Mouse (Mus musculus): ENCODE data around the gene Ccr7. TPM values are rescaled to one million over a fixed set of nuclear protein-coding genes. Genes with fewer than 3 reads are reported as not detected.

Gene Ccr7
- polyA plus RNA-seq, 1 experiment from 2014 or later = 0.78 TPM

DNA sequence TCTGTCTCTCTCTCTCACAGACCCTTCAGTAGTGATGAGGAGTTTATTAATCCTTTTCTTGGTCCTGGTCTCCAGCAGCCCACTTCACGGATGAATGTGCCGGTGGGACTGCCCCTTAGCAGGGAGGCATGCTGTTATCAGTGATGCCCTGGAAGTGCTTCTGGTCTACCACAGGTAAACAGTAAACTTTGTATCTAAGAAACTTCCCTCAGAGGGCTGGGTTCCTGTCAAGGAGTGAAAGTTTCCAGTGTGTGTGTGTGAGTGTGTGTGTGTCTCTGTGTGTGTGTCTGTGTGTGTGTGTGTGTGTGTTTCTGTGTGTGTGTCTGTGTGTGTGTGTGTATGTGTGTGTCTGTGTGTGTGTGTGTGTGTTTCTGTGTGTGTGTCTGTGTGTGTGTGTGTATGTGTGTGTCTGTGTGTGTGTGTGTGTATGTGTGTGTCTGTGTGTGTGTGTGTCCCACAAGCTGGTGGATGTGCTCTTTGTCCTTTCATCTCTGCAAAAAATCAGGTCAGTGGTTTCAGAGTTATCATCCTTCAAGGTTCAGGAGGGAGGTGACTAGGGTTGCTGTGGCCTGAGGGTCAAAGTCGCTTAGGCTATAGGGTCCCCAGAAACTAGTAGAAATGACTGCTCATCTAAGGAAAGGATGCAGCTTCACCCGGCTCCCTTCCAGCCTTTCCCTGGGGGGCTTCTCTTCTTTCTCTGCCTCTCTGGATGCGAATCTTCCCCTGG, 24.0 kb downstream of the Ccr7 start:
- peak overlapping the region; percentile 81 for H3K27ac ChIP-seq
- peaks cover 85% of the 10 kb centered on the region for H3K4me1 ChIP-seq

GRCm38 (mm10) chr11:99129287-99129686, 25.6 kb downstream of the Ccr7 start:
- H3K4me1 ChIP-seq = peaks cover 90% of the 10 kb centered on the region
- H3K27ac ChIP-seq = peak overlapping the region; percentile 52; the same call in 1 of the 2 replicates
- no peaks in the 10 kb centered on the region for H3K27me3 ChIP-seq (ENCODE audit: insufficient read depth, poor library complexity, severe bottlenecking)
- no peak for DNase-seq (ENCODE audit: low spot score)
- WGBS = 39% methylated on average over 2 of the region's 2 CpGs
- no peaks in the 10 kb centered on the region for H3K36me3 ChIP-seq
- no peak overlapping the region for H3K4me3 ChIP-seq
- H3K9me3 ChIP-seq = no peaks in the 10 kb centered on the region

More for the DNA sequence above, 24.0 kb downstream of the Ccr7 start:
- Histone ChIP-seq H3K4me3 (peak overlapping the region; percentile 50; the same call in 1 of the 2 replicates), H3K36me3 (no peaks in the 10 kb centered on the region), H3K27me3 (ENCODE audit: insufficient read depth, poor library complexity, severe bottlenecking) (no peaks in the 10 kb centered on the region), H3K9me3 (no peaks in the 10 kb centered on the region)
- 35% methylated on average over 5 of the region's 5 CpGs for WGBS
- DNase-seq (ENCODE audit: low spot score) = no peak

- no peak for DNase-seq (ENCODE audit: low spot score)
- no peak overlapping the region for H3K4me3 ChIP-seq
- H3K9me3 ChIP-seq = no peaks in the 10 kb centered on the region
- H3K27me3 ChIP-seq (ENCODE audit: insufficient read depth, poor library complexity, severe bottlenecking) = no peaks in the 10 kb centered on the region
- WGBS = 66% methylated on average over 18 of the region's 18 CpGs
- peak overlapping the region; percentile 88 for H3K27ac ChIP-seq
- H3K36me3 ChIP-seq = no peaks in the 10 kb centered on the region
- H3K4me1 ChIP-seq = peaks cover 81% of the 10 kb centered on the region
Observed at GRCm38 (mm10) chr11:99127785-99128682, 26.8 kb downstream of the Ccr7 start.

DNA sequence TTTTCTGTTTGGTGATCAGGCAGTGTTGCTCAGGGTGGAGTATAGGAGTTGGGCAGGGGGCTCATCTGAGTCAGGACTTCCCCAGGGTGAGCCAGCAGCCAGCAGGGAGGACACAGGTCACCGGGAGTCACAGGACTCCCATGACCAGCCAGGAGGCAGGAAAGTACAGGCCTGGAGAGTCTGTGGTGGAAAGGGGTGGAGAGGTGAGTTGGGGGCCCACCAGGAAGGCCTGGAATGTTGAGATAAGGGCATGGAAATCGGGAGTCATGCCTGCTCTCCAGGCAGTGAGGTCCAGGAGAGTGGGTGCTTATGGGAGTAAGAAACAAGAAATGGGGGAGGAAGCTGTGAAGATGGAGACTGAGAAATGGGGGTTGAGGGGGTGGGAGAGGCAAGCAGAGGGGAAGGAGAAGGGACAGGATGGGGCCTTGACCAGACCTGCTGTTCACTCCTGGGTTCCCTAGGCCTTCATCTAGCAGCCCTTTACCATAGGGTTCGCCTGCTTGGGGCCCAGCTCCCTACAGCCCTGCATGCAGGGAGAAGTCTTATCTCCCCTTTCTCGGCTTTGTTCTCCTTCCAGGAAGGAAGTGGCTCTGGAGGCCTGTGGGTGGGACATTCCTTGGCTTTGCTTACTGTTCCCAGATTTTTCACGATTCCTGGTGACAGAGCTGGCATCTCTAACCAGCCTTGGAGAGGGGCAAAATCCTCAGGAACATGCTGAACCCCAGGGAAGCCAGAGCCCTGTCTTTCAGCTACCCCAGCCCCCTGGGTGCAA, 28.2 kb downstream of the Ccr7 start:
- Histone ChIP-seq H3K27me3 (ENCODE audit: insufficient read depth, poor library complexity, severe bottlenecking) (no peaks in the 10 kb centered on the region), H3K4me1 (peaks cover 68% of the 10 kb centered on the region), H3K9me3 (no peaks in the 10 kb centered on the region), H3K27ac (peak overlapping the region; percentile 88), H3K4me3 (peak overlapping the region; percentile 19; the same call in 1 of the 2 replicates), H3K36me3 (no peaks in the 10 kb centered on the region)
- WGBS = 14% methylated on average over 5 of the region's 5 CpGs
- no peak for DNase-seq (ENCODE audit: low spot score)

DNA sequence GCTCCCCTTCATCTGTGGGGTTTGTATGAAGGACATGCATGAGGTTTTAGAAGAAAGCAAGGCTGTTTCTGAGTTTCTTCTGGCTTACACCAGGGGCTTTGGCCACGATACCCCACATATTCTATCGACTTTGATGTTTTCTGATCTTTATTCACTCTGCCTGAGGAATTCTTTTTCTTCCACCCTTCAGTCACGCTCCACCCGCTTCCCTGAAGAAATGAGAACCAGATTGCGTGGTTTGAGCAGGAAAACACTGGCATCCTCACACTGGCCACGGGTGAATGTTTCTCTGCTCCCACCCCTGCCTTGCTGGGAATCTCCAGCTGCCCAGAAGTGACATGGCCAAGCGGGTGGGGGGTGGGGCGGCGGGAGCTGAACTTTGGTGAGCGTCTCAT, 30.2 kb downstream of the Ccr7 start:
- DNase-seq (ENCODE audit: low spot score) = no peak
- 45% methylated on average over 10 of the region's 10 CpGs for WGBS
- Histone ChIP-seq H3K27ac (peak overlapping the region; percentile 73), H3K4me3 (no peak overlapping the region), H3K36me3 (no peaks in the 10 kb centered on the region), H3K4me1 (peaks cover 65% of the 10 kb centered on the region), H3K27me3 (ENCODE audit: insufficient read depth, poor library complexity, severe bottlenecking) (no peaks in the 10 kb centered on the region), H3K9me3 (no peaks in the 10 kb centered on the region)

- Histone ChIP-seq H3K36me3 (no peaks in the 10 kb centered on the region), H3K4me1 (peaks cover 59% of the 10 kb centered on the region), H3K27ac (peak overlapping the region; percentile 73), H3K4me3 (no peak overlapping the region), H3K27me3 (ENCODE audit: insufficient read depth, poor library complexity, severe bottlenecking) (no peaks in the 10 kb centered on the region), H3K9me3 (no peaks in the 10 kb centered on the region)
- 34% methylated on average over 15 of the region's 15 CpGs for WGBS
- DNase-seq (ENCODE audit: low spot score) = no peak
Observed at GRCm38 (mm10) chr11:99123977-99124634, 30.8 kb downstream of the Ccr7 start.

GRCm38 (mm10) chr11:99122703-99123102, 32.2 kb downstream of the Ccr7 start:
- Histone ChIP-seq H3K27me3 (ENCODE audit: insufficient read depth, poor library complexity, severe bottlenecking) (no peaks in the 10 kb centered on the region), H3K36me3 (no peaks in the 10 kb centered on the region), H3K4me1 (peaks cover 51% of the 10 kb centered on the region), H3K9me3 (no peaks in the 10 kb centered on the region), H3K4me3 (no peak overlapping the region), H3K27ac (no peak overlapping the region)
- no peak for DNase-seq (ENCODE audit: low spot score)
- 76% methylated on average over 3 of the region's 3 CpGs for WGBS

DNA sequence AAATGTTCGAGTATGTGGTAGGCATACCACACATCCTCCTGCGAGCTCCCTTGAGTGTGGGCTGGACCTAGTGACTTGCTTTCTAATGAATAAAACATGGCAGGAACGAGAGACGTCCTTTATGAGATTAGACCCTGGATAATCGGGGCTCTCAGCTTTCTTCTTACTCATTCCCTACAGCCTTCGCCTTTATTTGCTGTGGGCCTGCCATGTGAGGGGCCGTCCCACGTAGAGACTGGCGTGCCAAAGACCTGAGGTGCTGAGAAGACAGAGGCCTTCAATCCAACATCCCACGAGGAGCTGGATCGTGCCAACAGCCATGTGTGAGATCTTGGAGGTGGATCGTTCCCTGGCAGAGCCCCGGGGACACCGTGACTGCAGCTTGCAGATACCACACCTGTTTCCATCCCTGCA, 33.7 kb downstream of the Ccr7 start:
- Histone ChIP-seq H3K27me3 (ENCODE audit: insufficient read depth, poor library complexity, severe bottlenecking) (no peaks in the 10 kb centered on the region), H3K36me3 (no peaks in the 10 kb centered on the region), H3K4me1 (peaks cover 37% of the 10 kb centered on the region), H3K4me3 (no peak overlapping the region), H3K9me3 (no peaks in the 10 kb centered on the region), H3K27ac (peak overlapping the region; percentile 70)
- no peak for DNase-seq (ENCODE audit: low spot score)
- 71% methylated on average over 14 of the region's 14 CpGs for WGBS

GRCm38 (mm10) chr11:99120524-99121217, 34.2 kb downstream of the Ccr7 start:
- Histone ChIP-seq H3K9me3 (no peaks in the 10 kb centered on the region), H3K27me3 (ENCODE audit: insufficient read depth, poor library complexity, severe bottlenecking) (no peaks in the 10 kb centered on the region), H3K4me1 (peaks cover 32% of the 10 kb centered on the region), H3K36me3 (no peaks in the 10 kb centered on the region), H3K27ac (peak overlapping the region; percentile 70), H3K4me3 (no peak overlapping the region)
- WGBS = 56% methylated on average over 20 of the region's 20 CpGs
- DNase-seq (ENCODE audit: low spot score) = no peak

DNA sequence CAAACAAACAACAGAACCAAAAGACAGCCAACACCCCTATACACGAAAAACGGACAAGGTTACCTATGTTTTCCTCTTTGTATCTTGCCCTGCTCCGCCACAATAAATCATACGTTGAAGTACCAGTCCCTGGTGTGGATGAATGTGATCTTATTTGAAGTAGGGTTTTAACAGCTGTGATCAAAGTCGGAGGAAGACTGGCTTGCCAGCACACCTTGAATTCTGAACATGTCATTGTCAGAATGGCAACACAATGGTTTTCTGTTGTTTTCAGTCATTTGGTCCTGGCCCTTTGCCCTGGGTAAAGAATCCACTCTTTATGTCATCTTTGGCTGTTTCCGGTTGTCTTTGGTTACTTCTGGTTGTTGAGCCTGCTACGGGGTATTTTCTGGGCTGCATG, 35.9 kb downstream of the Ccr7 start:
- DNase-seq (ENCODE audit: low spot score) = no peak
- no peak overlapping the region for H3K4me3 ChIP-seq
- no peaks in the 10 kb centered on the region for H3K36me3 ChIP-seq
- no peaks in the 10 kb centered on the region for H3K27me3 ChIP-seq (ENCODE audit: insufficient read depth, poor library complexity, severe bottlenecking)
- H3K9me3 ChIP-seq = no peaks in the 10 kb centered on the region
- 88% methylated on average over 7 of the region's 7 CpGs for whole genome bisulfite sequencing
- peaks cover 15% of the 10 kb centered on the region for H3K4me1 ChIP-seq
- no peak overlapping the region for H3K27ac ChIP-seq

DNA sequence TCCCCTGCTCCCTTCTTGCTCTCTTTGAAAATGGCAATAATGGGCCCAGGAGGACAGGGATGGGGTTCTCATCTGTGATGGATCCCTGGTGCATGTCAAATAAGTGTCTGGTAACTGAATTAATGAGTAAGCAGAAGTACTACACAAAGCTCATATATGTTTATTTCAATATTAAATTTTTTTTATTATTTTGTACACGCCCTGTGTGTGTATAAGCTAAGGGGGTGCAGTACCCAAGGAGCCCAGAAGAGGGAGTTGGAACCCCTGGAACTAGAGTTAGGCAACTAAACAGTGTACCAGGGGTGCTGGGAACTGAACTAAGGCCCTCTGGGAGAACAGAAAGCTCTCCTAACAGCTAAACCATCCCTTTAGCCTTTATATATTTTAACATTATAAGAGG, 36.5 kb downstream of the Ccr7 start:
- no peak overlapping the region for H3K27ac ChIP-seq
- H3K9me3 ChIP-seq = no peaks in the 10 kb centered on the region
- H3K4me3 ChIP-seq = no peak overlapping the region
- H3K36me3 ChIP-seq = no peaks in the 10 kb centered on the region
- H3K4me1 ChIP-seq = peaks cover 14% of the 10 kb centered on the region
- no peak for DNase-seq (ENCODE audit: low spot score)
- no peaks in the 10 kb centered on the region for H3K27me3 ChIP-seq (ENCODE audit: insufficient read depth, poor library complexity, severe bottlenecking)
- 94% methylated on average over 1 of the region's 1 CpGs for WGBS

DNA sequence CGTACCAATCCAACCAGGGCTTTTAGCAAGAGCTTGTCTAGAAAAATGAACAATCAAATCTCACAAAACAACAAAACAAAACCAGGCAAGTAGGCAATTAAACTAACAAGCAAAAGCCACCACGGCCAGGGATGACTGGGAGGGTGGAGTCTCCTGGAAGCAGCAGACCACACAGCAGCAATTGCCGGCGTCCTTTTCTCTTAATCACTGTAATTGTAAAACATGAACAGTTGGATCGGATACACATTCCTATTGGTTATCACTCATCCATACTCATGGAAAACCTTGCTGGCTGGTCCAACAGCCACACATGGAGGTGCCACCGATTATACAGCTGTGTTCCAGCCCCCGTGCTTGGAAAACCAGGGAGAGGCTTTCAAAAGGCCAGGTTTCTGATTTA, 37.0 kb downstream of the Ccr7 start:
- no peaks in the 10 kb centered on the region for H3K36me3 ChIP-seq
- whole genome bisulfite sequencing = 89% methylated on average over 7 of the region's 7 CpGs
- H3K9me3 ChIP-seq = no peaks in the 10 kb centered on the region
- peaks cover 18% of the 10 kb centered on the region for H3K4me1 ChIP-seq
- DNase-seq (ENCODE audit: low spot score) = no peak
- H3K27ac ChIP-seq = no peak overlapping the region
- H3K27me3 ChIP-seq (ENCODE audit: insufficient read depth, poor library complexity, severe bottlenecking) = no peaks in the 10 kb centered on the region
- H3K4me3 ChIP-seq = no peak overlapping the region
